Mouse (Mus musculus) G1E (cell line): ENCODE measurements at regions not wholly inside any gene's neighbourhood (a gene's known extent, or its start where the extent isn't known, plus 50 kb on each side); places are given as distances from the start of the nearest gene placed in this dataset.
"Not testable (repeated sequence)": the region's sequence is repeated elsewhere in the genome, so short reads cannot be mapped to it uniquely, and the experiment has no call there.

ENCODE experiments used
- ATAC-seq: 2 replicates; pipeline ENCODE4 v1.8.0; 2016; ENCODE audit warnings: mild to moderate bottlenecking; ENCODE audit not compliant: insufficient number of reproducible peaks, poor library complexity, low FRiP score, severe bottlenecking; ENCODE audit errors: extremely low read depth
- DNase-seq: peaks from one replicate; pipeline ENCODE4 v3.0.0; 2012; ENCODE audit warnings: low spot score
- H3K27me3 ChIP-seq: 2 replicates; pipeline ENCODE4 v1.6.1; 2012; ENCODE audit warnings: mild to moderate bottlenecking, low read length, inconsistent platforms; ENCODE audit not compliant: insufficient read depth
- H3K36me3 ChIP-seq: replicated peaks from 2 replicates; pipeline ENCODE3; 2012; ENCODE audit warnings: mild to moderate bottlenecking, inconsistent platforms
- H3K4me1 ChIP-seq: 2 replicates; pipeline ENCODE4 v1.6.1; 2012; ENCODE audit warnings: low read depth, low read length, inconsistent platforms, mixed read lengths; ENCODE audit not compliant: insufficient read depth
- H3K4me3 ChIP-seq: 2 replicates; pipeline ENCODE4 v1.5.1; 2012; ENCODE audit warnings: low read depth, mild to moderate bottlenecking, inconsistent platforms, low read length, moderate library complexity, mixed read lengths
- H3K9me3 ChIP-seq: replicated peaks from 2 replicates; pipeline ENCODE4 v1.6.1; 2012; ENCODE audit warnings: inconsistent platforms
- CTCF ChIP-seq: IDR thresholded peaks from 2 replicates; pipeline ENCODE4 v1.5.1; 2012; ENCODE audit warnings: low read depth, low read length, inconsistent platforms, mixed read lengths
- GATA1 ChIP-seq: IDR thresholded peaks from 2 replicates; pipeline ENCODE4 v1.6.1; 2012; ENCODE audit warnings: borderline replicate concordance, low read length, inconsistent platforms, mixed read lengths
- GATA2 ChIP-seq: IDR thresholded peaks from 2 replicates; pipeline ENCODE4 v1.6.1; 2012; ENCODE audit warnings: low read depth, low read length, inconsistent platforms, borderline replicate concordance
- POLR2AphosphoS5 ChIP-seq: IDR thresholded peaks from 2 replicates; pipeline ENCODE4 v1.6.1; 2012; ENCODE audit warnings: low read depth, low read length, inconsistent platforms; ENCODE audit not compliant: insufficient replicate concordance
- TAL1 ChIP-seq: conservative IDR thresholded peaks from 2 replicates; pipeline ENCODE4 v1.6.1; 2012; ENCODE audit warnings: low read depth, low read length, inconsistent platforms, mixed read lengths

- Histone ChIP-seq H3K4me3 (no peak overlapping the region), H3K36me3 (no peaks in the 10 kb centered on the region), H3K27me3 (no peaks in the 10 kb centered on the region), H3K9me3 (peaks cover 18% of the 10 kb centered on the region), H3K4me1 (no peaks in the 10 kb centered on the region)
- DNase-seq (no peak), ATAC-seq (no peak)
- TF ChIP-seq TAL1 (no peak), GATA1 (no peak), POLR2AphosphoS5 (no peak), CTCF (no peak), GATA2 (no peak)
Observed at GRCm38 (mm10) chr1:83970641-83971285, 393.2 kb downstream of the Pid1 start.

- not testable (repeated sequence) for H3K4me1 ChIP-seq, H3K27me3 ChIP-seq, ATAC-seq, H3K4me3 ChIP-seq, H3K36me3 ChIP-seq, DNase-seq
- H3K9me3 ChIP-seq, result peaks cover 15% of the 10 kb centered on the region
Observed at GRCm38 (mm10) chr1:83964631-83965030, 399.3 kb downstream of the Pid1 start.

GRCm38 (mm10) chr1:83961761-83962160, 402.2 kb downstream of the Pid1 start:
- DNase-seq (no peak), ATAC-seq (no peak)

GRCm38 (mm10) chr1:83959756-83960155, 404.2 kb downstream of the Pid1 start:
- no peak for ATAC-seq

More at GRCm38 (mm10) chr1:83961761-83962160, 402.2 kb downstream of the Pid1 start:
- Histone ChIP-seq H3K9me3 (peaks cover 15% of the 10 kb centered on the region; the same call in 1 of the 2 replicates), H3K27me3 (no peaks in the 10 kb centered on the region), H3K4me1 (no peaks in the 10 kb centered on the region), H3K4me3 (no peak overlapping the region), H3K36me3 (no peaks in the 10 kb centered on the region)
- TF ChIP-seq CTCF (no peak), POLR2AphosphoS5 (no peak), GATA2 (no peak), TAL1 (no peak), GATA1 (no peak)

GRCm38 (mm10) chr1:83922900-83923299, 441.1 kb downstream of the Pid1 start:
- ATAC-seq, result no peak
- TF ChIP-seq POLR2AphosphoS5 (no peak), CTCF (no peak), GATA2 (no peak), GATA1 (no peak), TAL1 (no peak)

More at GRCm38 (mm10) chr1:83959756-83960155, 404.2 kb downstream of the Pid1 start:
- no peaks in the 10 kb centered on the region for H3K27me3 ChIP-seq
- peaks cover 10% of the 10 kb centered on the region; the same call in 1 of the 2 replicates for H3K9me3 ChIP-seq
- no peak overlapping the region for H3K4me3 ChIP-seq
- DNase-seq, result no peak
- H3K36me3 ChIP-seq, result no peaks in the 10 kb centered on the region
- no peak for TF ChIP-seq TAL1
- no peak for TF ChIP-seq CTCF
- no peak for TF ChIP-seq POLR2AphosphoS5
- no peak for TF ChIP-seq GATA2
- TF ChIP-seq GATA1, result no peak
- no peaks in the 10 kb centered on the region for H3K4me1 ChIP-seq

GRCm38 (mm10) chr1:83915454-83915853, 448.5 kb downstream of the Pid1 start:
- no peak for DNase-seq
- Histone ChIP-seq H3K9me3 (peaks cover 12% of the 10 kb centered on the region), H3K4me1 (no peaks in the 10 kb centered on the region), H3K4me3 (no peak overlapping the region), H3K27me3 (no peaks in the 10 kb centered on the region), H3K36me3 (no peaks in the 10 kb centered on the region)
- ATAC-seq, result no peak
- no peak for TF ChIP-seq GATA1
- TF ChIP-seq POLR2AphosphoS5, result no peak
- TF ChIP-seq CTCF, result no peak
- no peak for TF ChIP-seq TAL1
- TF ChIP-seq GATA2, result no peak

More at GRCm38 (mm10) chr1:83922900-83923299, 441.1 kb downstream of the Pid1 start:
- no peaks in the 10 kb centered on the region for H3K4me1 ChIP-seq
- no peaks in the 10 kb centered on the region for H3K27me3 ChIP-seq
- peaks cover 22% of the 10 kb centered on the region for H3K9me3 ChIP-seq
- H3K36me3 ChIP-seq, result no peaks in the 10 kb centered on the region
- no peak overlapping the region for H3K4me3 ChIP-seq
- DNase-seq, result no peak

- no peaks in the 10 kb centered on the region for H3K4me1 ChIP-seq
- no peak overlapping the region for H3K4me3 ChIP-seq
- peaks cover 11% of the 10 kb centered on the region for H3K9me3 ChIP-seq
- ATAC-seq (no peak), DNase-seq (no peak)
- H3K27me3 ChIP-seq, result no peaks in the 10 kb centered on the region
- no peaks in the 10 kb centered on the region for H3K36me3 ChIP-seq
- TF ChIP-seq GATA1 (no peak), GATA2 (no peak), CTCF (no peak), TAL1 (no peak), POLR2AphosphoS5 (no peak)
Observed at GRCm38 (mm10) chr1:83907347-83907746, 456.6 kb downstream of the Pid1 start.
